Comparison of ENCODE assay signal across 23 mouse cellular contexts in the genomic region with DNA sequence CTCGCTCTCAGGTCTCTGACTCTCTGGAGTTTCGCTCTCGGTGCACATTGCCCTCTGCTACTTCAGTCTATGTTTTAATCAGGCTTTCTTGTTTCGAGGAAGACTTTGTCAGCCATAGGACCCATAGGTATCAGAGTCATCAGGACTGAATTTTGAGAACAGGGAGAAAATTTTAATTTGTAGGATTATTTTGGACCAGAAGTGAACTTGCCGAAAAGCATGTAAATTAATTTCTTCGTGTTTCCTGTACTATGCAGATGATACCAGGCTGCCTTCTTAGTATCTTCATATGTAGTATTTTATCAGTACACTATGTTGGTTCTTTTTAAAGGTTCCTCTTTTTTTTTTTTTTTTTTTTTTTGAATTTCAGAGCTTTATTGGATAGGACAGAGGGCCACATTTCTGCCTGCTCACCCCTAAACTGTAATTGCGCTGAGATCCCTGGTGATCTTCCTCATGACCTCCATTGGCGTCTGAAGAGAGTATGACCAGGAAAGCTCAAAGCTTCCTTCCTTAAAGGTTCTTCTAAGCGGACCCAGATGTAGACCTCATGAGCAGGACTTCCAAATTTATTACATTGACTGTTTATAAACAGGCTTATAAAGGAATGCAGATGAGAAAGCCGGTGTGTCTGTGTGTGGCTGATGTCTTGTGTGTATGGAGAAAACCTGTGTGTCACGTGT.
A peak's percentile ranks its signal among the peaks of the same experiment; 100 is the strongest.
DNase-seq lines count a peak whose midpoint lies in the region; ATAC-seq and TF ChIP-seq lines count a peak whose summit lies in the region.
"Had no signal": no experiment of that assay in that cellular context is flagged by ENCODE, and none has a peak within 500 bp of the region (broad histone marks: within the 10 kb centered on the region; RNA-seq: fewer than 3 reads in every experiment).

No protein-coding gene starts in this region.

- no peaks in the 10 kb centered on the region for H3K9me3 ChIP-seq in liver, embryonic 12.5 days (replicated peaks)
- H3K9me3 ChIP-seq in MEL (replicated peaks; ENCODE audit: insufficient read depth, low read length) = no peaks in the 10 kb centered on the region
- H3K9me3 ChIP-seq: embryonic facial prominence, embryonic 10.5 days; embryonic facial prominence, embryonic 12.5 days; forebrain, embryonic 13.5 days; forebrain, embryonic 15.5 days had no signal

- peak; percentile 61 for DNase-seq in liver, adult 2 months (ENCODE audit: extremely low read depth, low read depth, low spot score)
- peak; percentile 74 for DNase-seq in MEL (ENCODE audit: low read depth, low spot score)
- DNase-seq in testis, postnatal 14 days (ENCODE audit: low spot score) = no peak
- DNase-seq: adrenal gland, adult 8-10 months; adrenal gland, postnatal 14 days; adrenal gland, postnatal 36 days; B cell, adult 2 months; cerebellum, adult 11-12 months; cerebellum, adult 2 months; cerebellum, adult 9-10 months; cerebellum, postnatal 10 days; cerebellum, postnatal 25 days; forebrain, postnatal 0 days had no signal

- no peaks in the 10 kb centered on the region; the same call in 1 of the 2 replicates for H3K36me3 ChIP-seq in liver, adult 2 months (ENCODE audit: control insufficient read depth, insufficient read depth, low read length)
- H3K36me3 ChIP-seq in liver, embryonic 12.5 days = no peaks in the 10 kb centered on the region
- H3K36me3 ChIP-seq in MEL (ENCODE audit: control insufficient read depth in 1 of 2, insufficient read depth in 2 of 2, low read length in 2 of 2) = peaks cover 0 to 2% of the 10 kb centered on the region in 2 experiments; a peak in 2 of 4 replicates
- H3K36me3 ChIP-seq: forebrain, embryonic 15.5 days; G1E had no signal

- no peaks in the 10 kb centered on the region; the same call in 1 of the 2 replicates for H3K79me2 ChIP-seq in liver, adult 2 months (ENCODE audit: control insufficient read depth, insufficient read depth, low read length)
- H3K79me2 ChIP-seq in MEL (ENCODE audit: control insufficient read depth, insufficient read depth, low read length, poor library complexity) = no peaks in the 10 kb centered on the region; the same call in 1 of the 2 replicates

- ATAC-seq in liver, embryonic 12.5 days = no peak
- ATAC-seq in megakaryocyte, adult 5-6 weeks (ENCODE audit: poor library complexity, severe bottlenecking) = no peak
- ATAC-seq: activated CD4-positive, CD25-positive, alpha-beta regulatory T cell, adult 4 months; CD4-positive, CD25-positive, alpha-beta regulatory T cell, adult 4 months; forebrain, embryonic 13.5 days; forebrain, embryonic 15.5 days; forebrain, postnatal 0 days; Patski had no signal

- H3K4me1 ChIP-seq in liver, adult 2 months (ENCODE audit: control insufficient read depth, insufficient read depth, low read length) = peaks cover 2% of the 10 kb centered on the region; the same call in 1 of the 2 replicates
- no peaks in the 10 kb centered on the region for H3K4me1 ChIP-seq in liver, embryonic 12.5 days
- H3K4me1 ChIP-seq in MEL (ENCODE audit: control insufficient read depth in 1 of 2, insufficient read depth in 2 of 2, low read length in 2 of 2) = peaks cover 0 to 12% of the 10 kb centered on the region in 2 experiments; a peak in 3 of 4 replicates
- H3K4me1 ChIP-seq: embryonic facial prominence, embryonic 12.5 days had no signal

- no peak overlapping the region for H3K4me3 ChIP-seq in liver, adult 2 months (ENCODE audit: insufficient read depth, low read depth, low read length)
- no peak overlapping the region for H3K4me3 ChIP-seq in liver, embryonic 12.5 days
- H3K4me3 ChIP-seq in MEL (ENCODE audit: control insufficient read depth in 1 of 2, insufficient read depth in 1 of 2, low read depth in 2 of 2, low read length in 2 of 2) = peak overlapping the region; percentile 55 to 64
- H3K4me3 ChIP-seq: embryonic facial prominence, embryonic 10.5 days; embryonic facial prominence, embryonic 12.5 days; forebrain, embryonic 13.5 days; forebrain, embryonic 15.5 days had no signal

- H3K4me2 ChIP-seq in liver, embryonic 12.5 days = no peak overlapping the region
- H3K4me2 ChIP-seq: embryonic facial prominence, embryonic 12.5 days; forebrain, embryonic 13.5 days; forebrain, embryonic 15.5 days had no signal

- H3K27me3 ChIP-seq in liver, adult 2 months (ENCODE audit: control insufficient read depth, insufficient read depth, low read length) = no peaks in the 10 kb centered on the region
- H3K27me3 ChIP-seq in liver, embryonic 12.5 days (replicated peaks) = no peaks in the 10 kb centered on the region
- no peaks in the 10 kb centered on the region for H3K27me3 ChIP-seq in MEL (ENCODE audit: control insufficient read depth in 1 of 2, insufficient read depth in 2 of 2, low read length in 2 of 2)
- H3K27me3 ChIP-seq: embryonic facial prominence, embryonic 12.5 days; forebrain, embryonic 13.5 days; forebrain, embryonic 15.5 days; Patski had no signal

- H3K9ac ChIP-seq in liver, adult 2 months (ENCODE audit: low read depth, low read length) = no peak overlapping the region
- no peak overlapping the region for H3K9ac ChIP-seq in liver, embryonic 12.5 days
- H3K9ac ChIP-seq in MEL (ENCODE audit: control insufficient read depth, low read depth, low read length, poor library complexity, severe bottlenecking) = peak overlapping the region; percentile 85
- H3K9ac ChIP-seq: embryonic facial prominence, embryonic 12.5 days; forebrain, embryonic 13.5 days; forebrain, embryonic 15.5 days; forebrain, postnatal 0 days had no signal

- TF ChIP-seq EP300 in MEL (IDR thresholded peaks at IDR 0.05; ENCODE audit: low read depth in 1 of 2, low read length in 2 of 2) = peak in 1 of 2 experiments; percentile 8; a peak in 2 of 4 replicates

- WGBS in liver, adult 2 months = 83% methylated on average over 11 of the region's 11 CpGs
- 80% methylated on average over 11 of the region's 11 CpGs for WGBS in liver, embryonic 12.5 days (ENCODE audit: insufficient replicate concordance)

- no peak overlapping the region for H3K27ac ChIP-seq in liver, adult 2 months (replicated peaks; ENCODE audit: insufficient read depth, low read depth, low read length)
- H3K27ac ChIP-seq in liver, embryonic 12.5 days = no peak overlapping the region
- H3K27ac ChIP-seq in MEL (ENCODE audit: control insufficient read depth, low read depth, low read length) = peak overlapping the region; percentile 98
- H3K27ac ChIP-seq: embryonic facial prominence, embryonic 10.5 days; embryonic facial prominence, embryonic 12.5 days; forebrain, embryonic 13.5 days; forebrain, embryonic 15.5 days had no signal

- no peak for TF ChIP-seq RAD21 in MEL (IDR thresholded peaks at IDR 0.05; ENCODE audit: low read depth, low read length)

- TF ChIP-seq POLR2A in liver, adult 2 months (IDR thresholded peaks at IDR 0.05; ENCODE audit: extremely low read depth, insufficient read depth, low read length) = no peak
- no peak for TF ChIP-seq POLR2A in MEL (IDR thresholded peaks at IDR 0.05; ENCODE audit: control insufficient read depth in 1 of 2, insufficient read depth in 1 of 2, low read depth in 1 of 2, low read length in 2 of 2, poor library complexity in 1 of 2)

- no peak for TF ChIP-seq CTCF in liver, adult 2 months (IDR thresholded peaks at IDR 0.05; ENCODE audit: low read depth, low read length)
- no peak for TF ChIP-seq CTCF in MEL (IDR thresholded peaks at IDR 0.05 in 2 of 3, conservative IDR thresholded peaks at IDR 0.05 in 1 of 3; ENCODE audit: control insufficient read depth in 1 of 3, insufficient read depth in 1 of 3, low read depth in 2 of 3, low read length in 3 of 3, poor library complexity in 1 of 3, severe bottlenecking in 1 of 3)

TF ChIP-seq in MEL, 35 proteins besides CTCF, POLR2A, EP300 and RAD21 (continues in another document):
- no peak for TF ChIP-seq TCF12 (IDR thresholded peaks at IDR 0.05; ENCODE audit: low read depth, low read length)
- TF ChIP-seq MAZ (IDR thresholded peaks at IDR 0.05; ENCODE audit: low read depth, low read length) = no peak
- no peak for TF ChIP-seq ELF1 (IDR thresholded peaks at IDR 0.05; ENCODE audit: low read depth, low read length)
- no peak for TF ChIP-seq RCOR1 (IDR thresholded peaks at IDR 0.05; ENCODE audit: low read depth, low read length)
- TF ChIP-seq NELFE (IDR thresholded peaks at IDR 0.05; ENCODE audit: low read depth, low read length) = no peak
- no peak for TF ChIP-seq MXI1 (IDR thresholded peaks at IDR 0.05; ENCODE audit: low read depth, low read length)
- TF ChIP-seq ZNF384 (IDR thresholded peaks at IDR 0.05; ENCODE audit: low read depth, low read length) = peak; percentile 98
- peak; percentile 38; the same call in 1 of the 2 replicates for TF ChIP-seq MYC (IDR thresholded peaks at IDR 0.05; ENCODE audit: low read depth, low read length)
- TF ChIP-seq GABPA (IDR thresholded peaks at IDR 0.05; ENCODE audit: low read depth, low read length) = no peak
- TF ChIP-seq TBP (IDR thresholded peaks at IDR 0.05; ENCODE audit: low read depth, low read length) = no peak
- no peak for TF ChIP-seq MAFK (IDR thresholded peaks at IDR 0.05; ENCODE audit: borderline replicate concordance, low read depth, low read length)
- no peak for TF ChIP-seq POLR2AphosphoS2 (IDR thresholded peaks at IDR 0.05; ENCODE audit: low read length)
- no peak for TF ChIP-seq JUND (IDR thresholded peaks at IDR 0.05; ENCODE audit: low read depth, low read length)
- TF ChIP-seq POLR2AphosphoS5 (IDR thresholded peaks at IDR 0.05; ENCODE audit: borderline replicate concordance, low read depth, low read length) = no peak
- TF ChIP-seq KAT2A (conservative IDR thresholded peaks at IDR 0.05; ENCODE audit: low read depth, low read length) = no peak
- no peak for TF ChIP-seq NRF1 (IDR thresholded peaks at IDR 0.05; ENCODE audit: insufficient read depth, low read depth, low read length, poor library complexity, severe bottlenecking)
- no peak for TF ChIP-seq TAL1 (IDR thresholded peaks at IDR 0.05; ENCODE audit: low read length)
- no peak for TF ChIP-seq SMC3 (IDR thresholded peaks at IDR 0.05; ENCODE audit: low read depth, low read length)
- no peak for TF ChIP-seq MYB (IDR thresholded peaks at IDR 0.05; ENCODE audit: low read depth, low read length)
- TF ChIP-seq CHD1 (IDR thresholded peaks at IDR 0.05; ENCODE audit: low read depth, low read length) = no peak
- TF ChIP-seq MAX (IDR thresholded peaks at IDR 0.05; ENCODE audit: low read length) = 0 out of 2 replicates have a peak, but pooled peaks have one; percentile 27
- TF ChIP-seq GATA1 (IDR thresholded peaks at IDR 0.05; ENCODE audit: low read depth, low read length) = peak; percentile 60; the same call in 1 of the 2 replicates
- peak; percentile 74 for TF ChIP-seq ETS1 (IDR thresholded peaks at IDR 0.05; ENCODE audit: low read depth, low read length)
- TF ChIP-seq USF2 (IDR thresholded peaks at IDR 0.05; ENCODE audit: borderline replicate concordance in 1 of 2, insufficient read depth in 1 of 2, low read depth in 1 of 2, low read length in 2 of 2) = no peak
- peak; percentile 60; the same call in 1 of the 2 replicates for TF ChIP-seq ZKSCAN1 (IDR thresholded peaks at IDR 0.05; ENCODE audit: low read depth, low read length)
- no peak for TF ChIP-seq E2F4 (IDR thresholded peaks at IDR 0.05; ENCODE audit: borderline replicate concordance, low read depth, low read length)

Comparison
In these comparisons a context has a peak if more than half of its experiments do, and no peak if none do; other contexts are left out.
1. H3K4me3 ChIP-seq: peak in MEL (2 of 2); none in liver, adult 2 months (single experiment) and liver, embryonic 12.5 days (single experiment).